Mouse (Mus musculus): ENCODE results near the gene Hic1.
A peak's percentile ranks its signal among the peaks of the same experiment; 100 is the strongest.

Hic1 gene

GRCm38 (mm10) chr11:75148332-75149035 is 20.8 kb downstream of the Hic1 start:
- no peak for DNase-seq (ENCODE audit: low spot score)

GRCm38 (mm10) chr11:75147846-75148168 is 21.5 kb downstream of the Hic1 start:
- no peak for DNase-seq (ENCODE audit: low spot score)

- no peak for DNase-seq (ENCODE audit: low spot score)
Observed at GRCm38 (mm10) chr11:75147106-75147845, 22.0 kb downstream of the Hic1 start.

- DNase-seq (ENCODE audit: low spot score), result no peak
Observed at GRCm38 (mm10) chr11:75145841-75146240, 23.5 kb downstream of the Hic1 start.

- DNase-seq (ENCODE audit: low spot score), result no peak
Observed at GRCm38 (mm10) chr11:75142749-75143148, 26.6 kb downstream of the Hic1 start.

- peak; percentile 47 for DNase-seq (ENCODE audit: low spot score)
Observed at GRCm38 (mm10) chr11:75141913-75142312, 27.4 kb downstream of the Hic1 start.

- DNase-seq (ENCODE audit: low spot score), result no peak
Observed at GRCm38 (mm10) chr11:75141038-75141437, 28.3 kb downstream of the Hic1 start.

- no peak for DNase-seq (ENCODE audit: low spot score)
Observed at GRCm38 (mm10) chr11:75140431-75140830, 28.9 kb downstream of the Hic1 start.

- peak; percentile 44 for DNase-seq (ENCODE audit: low spot score)
Observed at GRCm38 (mm10) chr11:75139122-75139963, 30.0 kb downstream of the Hic1 start.

- no peak for DNase-seq (ENCODE audit: low spot score)
Observed at GRCm38 (mm10) chr11:75136666-75137398, 32.5 kb downstream of the Hic1 start.

- no peak for DNase-seq (ENCODE audit: low spot score)
Observed at GRCm38 (mm10) chr11:75135358-75135757, 34.0 kb downstream of the Hic1 start.

GRCm38 (mm10) chr11:75134485-75135068 is 34.7 kb downstream of the Hic1 start:
- peak; percentile 36 for DNase-seq (ENCODE audit: low spot score)

GRCm38 (mm10) chr11:75133951-75134350 is 35.4 kb downstream of the Hic1 start:
- peak; percentile 33 for DNase-seq (ENCODE audit: low spot score)

GRCm38 (mm10) chr11:75133391-75133790 is 35.9 kb downstream of the Hic1 start:
- no peak for DNase-seq (ENCODE audit: low spot score)

GRCm38 (mm10) chr11:75132278-75132677 is 37.0 kb downstream of the Hic1 start:
- no peak for DNase-seq (ENCODE audit: low spot score)

GRCm38 (mm10) chr11:75131300-75131699 is 38.0 kb downstream of the Hic1 start:
- no peak for DNase-seq (ENCODE audit: low spot score)

GRCm38 (mm10) chr11:75129481-75129880 is 39.8 kb downstream of the Hic1 start:
- no peak for DNase-seq (ENCODE audit: low spot score)

GRCm38 (mm10) chr11:75126384-75126783 is 42.9 kb downstream of the Hic1 start:
- no peak for DNase-seq (ENCODE audit: low spot score)

GRCm38 (mm10) chr11:75124406-75124805 is 44.9 kb downstream of the Hic1 start:
- no peak for DNase-seq (ENCODE audit: low spot score)

- no peak for DNase-seq (ENCODE audit: low spot score)
Observed at GRCm38 (mm10) chr11:75121348-75121747, 48.0 kb downstream of the Hic1 start.

- DNase-seq (ENCODE audit: low spot score), result no peak
Observed at GRCm38 (mm10) chr11:75119841-75120240, 49.5 kb downstream of the Hic1 start.

- DNase-seq (ENCODE audit: low spot score), result no peak
Observed at GRCm38 (mm10) chr11:75119298-75119697, 50.0 kb downstream of the Hic1 start.
